Mouse (Mus musculus): Measurements from ENCODE around the gene Dhx32.
A peak's percentile ranks its signal among the peaks of the same experiment; 100 is the strongest.

Gene Dhx32

DNA sequence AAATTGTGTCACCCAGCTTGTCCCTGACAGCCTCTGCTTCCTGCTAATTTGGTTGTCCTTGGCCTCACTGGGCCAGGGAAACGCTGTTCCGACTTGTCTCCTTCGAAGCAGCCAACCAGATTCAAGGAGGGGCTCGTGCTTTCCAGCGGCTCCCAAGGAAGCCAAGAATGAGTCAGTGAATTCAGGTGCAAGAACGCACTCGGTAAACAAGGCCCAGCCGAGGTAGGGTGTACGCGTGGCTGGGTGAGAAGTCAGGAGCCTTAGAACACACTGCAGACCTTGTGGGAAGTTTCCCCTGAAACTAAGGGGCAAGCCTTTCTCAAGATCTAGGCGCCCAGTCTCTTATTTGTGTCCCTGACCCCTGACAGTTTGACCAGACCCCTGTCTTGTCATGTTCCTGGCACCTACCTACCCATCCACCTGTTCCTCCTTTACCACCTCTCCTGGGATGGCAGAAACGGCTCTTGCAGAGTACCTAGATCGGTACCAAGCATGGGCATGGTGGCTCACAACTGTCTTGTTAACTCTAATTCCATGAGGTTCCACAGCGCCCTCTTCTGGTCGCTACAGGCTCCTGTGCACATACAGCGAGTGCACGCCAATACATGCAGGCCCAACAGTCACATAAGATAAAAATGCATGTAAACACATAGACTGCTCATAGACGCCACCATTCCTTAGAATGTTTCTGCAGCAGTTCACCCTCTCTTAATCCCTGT, at the start of gene Dhx32:
Dhx32 (minus strand) TSS at position 10 of the 719 bp plus-strand sequence.
- DNase-seq = peak; percentile 84 to 85

DNA sequence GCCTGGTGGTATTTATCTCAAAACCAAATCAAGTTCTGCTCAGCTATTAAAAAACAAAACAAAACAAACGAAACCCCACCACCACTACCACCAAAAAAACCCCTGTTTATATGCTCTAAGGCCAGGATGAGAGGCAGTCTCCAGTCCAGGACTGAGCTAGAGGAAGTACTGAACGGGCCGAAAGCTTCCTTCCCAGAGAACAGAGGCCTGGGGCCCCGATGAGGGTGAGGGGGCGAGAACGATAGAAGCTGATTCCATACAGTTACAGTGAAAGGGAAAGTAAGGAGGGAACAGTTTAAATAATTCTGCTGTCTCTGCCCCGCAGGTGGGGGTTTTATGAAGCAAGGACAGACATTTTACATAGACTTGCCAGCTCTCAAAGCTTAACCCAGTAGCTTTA, 47.1 kb upstream of the Dhx32 start:
- no peak for DNase-seq

DNA sequence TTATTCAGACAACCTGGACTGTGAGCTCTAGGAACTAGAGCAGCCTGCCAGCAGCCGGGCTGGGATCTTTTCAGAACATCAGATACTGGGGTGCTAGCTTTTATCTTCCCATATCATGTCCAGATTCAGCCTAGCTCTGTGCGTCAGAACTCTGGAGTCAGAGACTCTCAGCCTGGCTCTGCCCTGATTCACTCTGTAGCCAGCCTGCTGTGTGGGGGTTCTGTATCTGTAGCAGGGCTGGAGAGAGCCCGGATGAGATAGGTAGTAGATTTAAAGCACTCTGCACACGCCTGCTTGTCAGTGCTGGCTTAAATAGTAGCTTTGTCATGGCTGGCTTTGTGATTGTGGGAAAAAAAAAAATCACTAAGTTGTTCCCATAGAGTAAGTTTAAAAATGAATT, 46.0 kb upstream of the Dhx32 start:
- no peak for DNase-seq

DNA sequence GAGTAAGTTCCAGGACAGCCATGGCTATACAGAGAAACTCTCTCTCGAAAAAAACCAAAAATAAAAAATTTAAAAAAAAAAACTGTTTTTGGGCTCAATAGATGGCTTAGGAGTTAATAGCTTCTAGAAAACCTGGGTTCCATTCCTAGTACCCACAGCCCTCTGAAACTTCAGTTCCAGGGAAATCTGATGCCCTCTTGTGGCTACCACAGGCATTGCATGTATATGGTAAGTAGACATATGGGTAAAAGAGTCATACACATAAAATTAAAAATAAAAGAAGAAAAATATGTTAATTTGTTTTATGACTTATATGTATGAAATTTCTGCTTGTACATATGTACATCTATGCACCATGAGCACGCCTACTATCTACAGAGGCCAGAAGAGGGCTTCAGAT, 42.1 kb upstream of the Dhx32 start:
- peak in 1 of 2 experiments; percentile 55 for DNase-seq

DNA sequence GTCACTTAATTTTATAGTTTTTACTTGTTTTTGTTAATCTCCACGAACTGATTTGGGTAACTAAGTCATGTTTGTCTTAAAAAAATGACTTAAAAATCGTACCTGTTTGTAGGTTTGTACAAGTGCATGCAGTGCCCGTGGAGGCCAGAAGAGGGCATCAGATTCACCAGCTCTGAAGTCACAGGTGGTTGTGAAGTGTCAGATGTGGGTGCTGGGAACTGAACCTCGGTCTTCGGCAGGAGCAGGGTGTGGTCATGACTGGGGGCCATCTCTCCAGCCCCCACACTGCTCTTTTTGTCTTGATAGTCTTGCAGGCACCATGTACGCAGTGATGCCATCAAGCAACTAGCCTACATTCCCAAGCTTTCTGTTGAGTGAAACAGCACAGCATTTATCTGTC, 41.2 kb upstream of the Dhx32 start:
- peak in 1 of 2 experiments; percentile 3 for DNase-seq

DNA sequence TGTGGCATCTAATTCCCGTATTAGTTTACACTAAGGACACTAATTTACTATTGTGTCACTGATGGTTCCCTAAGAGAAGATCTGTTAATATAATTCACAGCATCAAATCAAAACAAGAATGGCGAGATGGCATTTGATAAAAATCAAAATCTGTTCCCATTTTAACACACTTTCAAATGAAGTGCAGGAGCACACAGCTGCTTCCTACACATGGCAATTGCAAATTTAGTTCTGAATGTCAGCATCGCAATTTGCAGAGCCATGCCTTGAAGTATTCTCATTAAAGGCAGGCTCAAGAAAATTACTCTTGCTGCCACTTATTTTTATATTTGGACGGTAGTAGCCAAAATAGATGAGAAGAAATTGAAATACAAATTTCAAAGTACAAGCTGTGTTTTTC, 30.8 kb upstream of the Dhx32 start:
- DNase-seq = no peak

DNA sequence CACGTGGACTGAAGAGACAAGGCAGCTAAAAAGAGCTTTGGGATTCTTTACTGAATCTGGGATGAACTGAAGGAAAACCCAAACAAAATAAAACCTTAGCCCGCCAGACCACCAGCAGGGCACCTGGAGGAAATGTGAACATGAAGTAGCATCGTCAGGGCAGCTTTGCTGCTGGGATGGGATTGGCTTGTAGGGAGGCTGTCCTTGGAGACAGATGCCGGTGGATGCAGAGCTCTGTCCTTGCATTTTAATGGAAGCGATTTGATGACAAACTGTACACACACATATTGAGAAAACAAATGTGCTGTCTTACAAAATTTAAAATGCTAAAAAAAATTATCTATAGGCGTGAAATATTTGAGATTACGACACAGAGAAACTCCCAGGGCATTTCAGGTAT, 30.4 kb upstream of the Dhx32 start:
- DNase-seq = no peak

DNA sequence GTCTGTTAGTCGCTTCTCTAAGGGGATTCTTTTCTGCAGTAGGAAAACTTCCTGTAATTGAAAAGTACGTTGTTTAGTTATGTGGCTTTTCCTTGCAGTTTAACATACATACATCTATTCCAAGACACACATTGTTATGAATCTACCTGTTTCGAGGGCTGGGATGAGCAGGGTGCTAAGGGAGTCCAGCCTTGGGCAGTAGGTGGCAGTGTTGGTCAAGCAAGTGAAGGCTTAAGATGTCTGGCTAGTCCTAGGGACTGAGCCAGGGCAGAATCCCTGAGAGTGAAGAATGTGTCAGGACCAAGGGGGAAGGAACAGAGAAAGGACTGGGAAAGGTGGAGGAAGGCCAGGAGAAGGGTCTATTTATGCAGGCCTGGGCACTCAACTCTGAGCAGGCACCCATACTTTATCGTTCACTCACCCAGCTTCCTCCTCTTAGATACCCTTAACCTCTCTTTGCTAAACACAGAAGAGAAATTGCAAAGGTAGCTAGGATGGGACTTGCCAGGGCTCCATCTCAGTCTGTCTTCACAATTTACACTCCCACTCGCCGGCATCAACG, 23.2 kb upstream of the Dhx32 start:
- DNase-seq = peak; percentile 71 to 86

DNA sequence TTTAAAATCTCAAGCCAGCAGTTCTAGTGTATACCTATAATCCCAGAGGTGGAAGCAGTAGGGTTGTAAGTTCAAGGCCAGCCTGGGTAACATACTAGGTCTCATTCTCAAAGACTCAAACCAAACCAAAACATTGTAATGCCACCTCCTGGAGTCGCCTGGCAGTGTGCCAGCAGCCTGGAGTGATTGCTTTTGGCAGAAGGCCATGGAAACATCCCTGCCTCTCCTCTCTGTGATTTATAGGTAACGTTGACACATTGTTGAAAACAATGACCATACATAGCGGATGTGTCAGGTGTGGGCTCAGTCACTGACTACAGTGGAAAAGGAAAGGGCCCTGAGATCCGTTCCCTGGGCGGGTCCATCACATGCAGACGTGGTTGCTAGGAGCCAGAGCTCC, 19.3 kb upstream of the Dhx32 start:
- DNase-seq = peak; percentile 33 to 42

DNA sequence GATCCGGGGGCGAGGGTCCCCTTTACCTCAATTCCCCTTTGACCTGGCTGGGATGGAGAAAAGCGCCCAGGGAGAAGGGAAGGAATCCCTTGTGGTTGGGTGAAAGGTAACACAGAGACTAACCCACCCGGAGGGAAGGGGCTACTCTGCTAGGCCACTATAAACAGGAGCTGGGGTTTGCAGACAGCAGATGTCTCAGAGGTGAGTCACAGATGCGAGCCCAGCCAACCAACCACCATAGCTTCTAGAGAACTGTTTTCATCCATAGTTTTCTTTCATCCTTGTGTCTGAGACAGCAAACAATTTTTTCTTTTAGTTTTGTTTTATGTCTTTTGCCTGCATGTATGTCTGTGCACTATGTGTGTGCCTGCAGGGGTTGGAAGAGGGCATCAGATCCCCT, 17.4 kb upstream of the Dhx32 start:
- DNase-seq = no peak

DNA sequence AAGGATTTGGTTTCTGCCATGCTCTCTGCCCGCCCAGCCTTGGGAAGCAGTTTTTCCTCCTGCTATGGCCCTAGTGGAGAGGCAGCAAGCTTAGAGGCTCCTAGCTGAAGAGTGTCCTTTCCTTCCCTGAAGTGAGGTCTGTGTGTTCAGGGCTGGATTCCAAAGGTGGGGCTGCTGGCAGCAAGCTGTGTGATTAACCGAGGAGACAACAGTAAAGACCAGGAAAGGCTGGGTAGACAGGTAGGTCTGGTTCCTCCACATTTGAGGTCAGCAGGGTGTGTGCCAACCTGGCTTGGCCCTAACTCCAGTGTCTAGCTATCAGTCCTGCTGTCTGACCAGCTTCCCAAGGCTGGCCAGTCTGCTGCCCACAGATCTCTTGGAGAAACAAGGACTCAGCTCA, 12.2 kb upstream of the Dhx32 start:
- peak; percentile 21 to 58 for DNase-seq

DNA sequence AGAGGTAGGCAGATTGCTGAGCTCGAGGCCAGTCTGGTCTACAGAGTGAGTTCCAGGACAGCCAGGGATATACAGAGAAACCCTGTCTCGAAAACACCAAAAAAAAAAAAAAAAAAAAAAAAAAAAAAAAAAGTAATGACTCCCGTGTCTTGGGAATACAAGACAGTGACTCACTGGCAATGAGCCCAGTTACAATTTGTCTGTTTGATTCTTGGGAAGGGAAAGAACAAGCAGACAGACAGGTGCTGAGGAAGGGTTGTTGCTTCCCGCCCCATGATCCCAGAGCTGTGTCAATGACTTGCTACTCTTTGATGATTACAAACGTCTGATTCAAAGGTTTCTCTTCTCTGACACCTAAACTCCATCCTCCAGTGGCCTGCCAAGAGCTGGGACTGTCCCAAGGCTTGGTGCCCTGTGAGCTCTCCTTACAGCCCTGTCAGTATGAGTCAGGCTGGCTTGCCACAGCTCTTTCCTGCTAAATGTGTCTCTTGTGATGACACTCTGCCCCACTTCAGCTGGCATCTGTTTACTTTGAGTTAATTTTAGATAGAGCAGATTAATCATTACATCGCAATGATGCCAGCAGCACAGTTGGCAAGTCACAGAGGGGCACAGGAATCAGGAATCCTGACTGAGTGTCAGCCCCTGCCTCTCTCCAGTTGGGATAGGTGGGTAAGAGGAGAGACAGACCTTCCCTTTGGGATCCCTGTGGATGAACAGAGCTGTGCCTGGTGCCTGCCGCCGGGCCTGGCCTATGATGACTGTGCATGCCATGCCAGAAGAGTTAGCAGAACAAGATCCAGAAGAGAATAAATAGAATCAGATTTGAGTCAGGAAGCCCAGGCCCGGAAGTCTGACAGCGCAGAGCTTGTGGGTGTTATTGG, 11.0 kb upstream of the Dhx32 start:
- DNase-seq = peak; percentile 71 to 88

DNA sequence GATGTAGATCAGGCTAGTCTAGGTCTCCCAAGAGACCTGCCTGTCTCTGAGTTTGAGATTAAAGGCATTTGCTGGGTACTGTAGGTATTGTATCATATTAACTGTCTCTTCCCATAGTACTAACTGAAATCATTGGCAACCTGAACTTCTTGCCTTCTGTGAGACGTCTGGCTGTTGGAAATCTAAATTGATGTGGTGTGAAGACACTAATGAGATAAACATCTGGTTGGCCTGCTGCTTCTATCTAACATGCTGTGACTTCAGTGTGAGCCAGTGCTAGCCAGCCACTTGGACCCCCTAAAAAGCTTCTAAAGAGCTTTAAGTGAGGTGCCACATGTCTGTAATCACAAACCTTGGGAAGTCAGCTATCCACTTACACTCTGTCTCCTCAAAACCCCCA, 10.2 kb upstream of the Dhx32 start:
- DNase-seq = no peak

DNA sequence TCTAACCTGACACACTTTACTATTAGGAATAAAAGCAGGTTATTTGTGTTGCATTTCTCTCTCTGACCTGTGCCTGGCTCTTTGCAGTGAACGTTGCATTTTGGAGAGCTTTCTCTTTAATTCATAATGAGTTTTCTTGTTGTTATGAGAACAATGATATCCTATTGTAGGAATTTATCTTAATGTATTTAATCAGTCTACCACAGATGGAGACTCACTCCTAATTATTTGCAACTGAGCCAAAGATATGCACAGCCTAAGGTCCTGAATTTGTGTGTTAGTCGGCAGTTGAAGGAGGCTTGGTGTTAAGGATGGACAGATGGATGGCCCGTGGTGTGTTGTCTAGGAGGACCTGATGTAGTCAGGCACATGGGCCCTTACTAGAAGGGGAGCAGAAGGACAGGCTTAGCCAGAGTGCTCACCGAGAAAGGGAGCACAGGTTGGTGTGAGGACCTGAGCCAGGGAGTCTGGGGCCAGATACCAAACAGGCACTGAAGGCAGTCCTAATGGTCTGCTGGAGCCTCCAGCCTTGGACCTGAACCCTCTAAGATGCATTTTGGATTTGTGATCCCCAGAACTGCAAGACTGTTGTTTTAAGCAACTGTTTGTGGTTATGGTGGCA, 8.2 kb upstream of the Dhx32 start:
- DNase-seq = no peak

DNA sequence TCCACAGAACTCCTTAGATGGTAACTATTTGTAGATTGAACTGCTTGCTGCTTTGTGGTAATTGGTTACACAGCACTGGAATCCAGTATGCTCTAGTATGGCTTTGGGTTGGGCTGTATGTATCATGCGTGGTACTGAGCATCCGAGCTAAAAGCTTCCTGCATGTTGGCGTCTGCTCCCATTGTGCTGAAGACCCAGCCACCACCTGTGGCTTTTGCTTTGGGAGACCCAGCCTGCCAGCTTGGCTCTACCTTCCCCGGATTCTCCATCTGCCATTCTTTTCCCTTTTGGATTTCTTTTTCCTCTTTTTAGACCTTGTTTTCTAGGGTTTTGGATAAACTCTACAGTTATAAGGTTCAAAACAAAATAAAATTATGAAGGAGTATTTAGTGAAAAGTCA, 7.6 kb upstream of the Dhx32 start:
- DNase-seq = no peak

DNA sequence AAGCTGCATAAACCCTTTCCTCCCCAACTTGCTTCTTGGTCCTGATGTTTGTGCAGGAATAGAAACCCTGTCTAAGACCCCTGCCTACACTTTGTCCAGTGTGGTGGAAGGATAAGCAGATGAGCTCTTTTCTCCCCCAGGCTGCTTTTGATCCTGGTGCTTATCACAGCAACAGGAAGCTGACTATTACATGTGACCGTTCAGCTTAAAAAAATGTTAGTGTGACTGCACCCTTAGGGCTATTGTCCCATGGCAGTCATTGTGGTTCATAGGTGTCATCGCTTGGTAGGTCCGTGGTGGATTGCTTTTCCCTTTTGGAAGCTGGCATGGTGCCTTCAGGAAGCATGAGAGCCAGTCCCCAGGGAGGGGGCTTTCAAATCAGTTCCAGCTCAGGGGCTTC, 5.6 kb upstream of the Dhx32 start:
- DNase-seq = no peak

DNA sequence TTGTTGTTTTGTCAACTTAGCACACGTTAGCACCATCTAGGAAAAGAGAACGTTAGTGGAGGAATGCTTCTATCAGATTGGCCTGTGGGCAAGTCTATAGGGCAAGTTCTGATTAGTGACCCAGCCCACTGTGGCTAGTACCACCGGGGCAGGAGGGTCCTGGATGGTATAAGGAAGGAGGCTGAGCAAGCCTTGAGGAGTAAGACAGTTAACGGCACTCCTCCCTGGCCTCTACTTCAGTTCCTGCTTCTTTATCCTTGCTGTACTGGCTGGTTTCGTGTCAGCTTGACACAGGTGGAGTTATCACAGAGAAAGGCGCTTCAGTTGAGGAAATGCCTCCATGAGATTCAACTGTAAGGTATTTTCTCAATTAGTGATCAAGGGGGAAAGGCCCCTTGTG, 5.0 kb upstream of the Dhx32 start:
- DNase-seq = no peak

DNA sequence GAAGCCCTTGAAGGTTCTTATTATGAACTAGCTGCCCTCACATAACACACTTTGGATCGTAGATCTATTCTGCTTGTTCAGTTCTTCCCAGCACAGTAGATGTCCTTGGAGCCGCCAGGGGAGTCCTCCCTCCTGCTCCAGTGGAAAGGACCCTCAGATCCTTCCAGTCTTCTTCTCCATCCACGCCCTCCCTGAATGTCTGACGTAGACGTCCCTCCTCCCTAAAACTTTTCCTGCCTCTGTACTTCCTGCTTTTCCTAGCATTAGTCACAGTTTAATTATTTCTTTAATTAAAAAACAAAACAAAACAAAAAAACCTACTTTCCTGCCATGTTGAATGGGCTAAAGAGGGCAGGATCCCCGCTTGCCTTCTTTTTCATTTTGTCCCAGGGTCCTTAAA, 535 bp downstream of the Dhx32 start:
- no peak for DNase-seq

DNA sequence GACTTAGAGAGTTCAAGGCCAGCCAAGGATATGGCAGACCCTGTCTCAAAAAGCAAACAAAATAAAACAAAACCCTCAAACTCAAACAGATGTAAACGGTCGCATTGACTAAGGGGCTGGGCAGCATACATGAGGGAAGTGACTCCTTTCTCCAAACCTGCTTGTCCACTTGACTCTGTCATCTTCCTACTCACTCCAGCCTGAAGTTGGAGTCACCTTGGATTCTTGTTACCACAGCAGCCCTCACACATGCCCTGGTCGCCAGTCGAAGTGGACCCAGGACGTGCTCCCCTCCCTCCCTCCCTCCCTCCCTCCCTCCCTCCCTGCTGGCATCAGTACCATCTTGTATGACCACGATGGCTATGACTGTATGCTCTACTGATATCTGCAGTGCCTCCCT, 943 bp downstream of the Dhx32 start:
- no peak for DNase-seq

DNA sequence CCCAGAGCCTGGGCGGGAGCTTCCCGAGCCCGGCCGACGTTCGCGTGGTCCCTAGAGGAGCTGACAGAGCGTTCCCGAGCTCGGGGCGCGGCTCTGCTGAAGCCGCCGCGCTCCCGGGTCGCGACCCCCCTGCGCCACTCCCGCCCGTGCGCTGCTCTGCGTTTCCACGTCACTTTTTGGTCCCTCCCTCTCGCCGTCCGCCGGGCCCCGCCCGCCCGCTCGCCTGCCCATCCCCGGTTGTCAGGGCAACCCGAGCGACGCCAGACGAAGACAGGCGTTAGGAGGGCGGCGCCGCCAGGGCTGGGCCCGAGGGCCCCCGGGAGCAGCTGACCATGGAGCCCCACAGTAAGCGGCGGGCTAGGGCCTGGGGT, 5.9 kb downstream of the Dhx32 start, which contains the start of gene Fank1:
Fank1 (plus strand) TSS at position 236 of the 371 bp plus-strand sequence.
- peak; percentile 90 to 94 for DNase-seq

DNA sequence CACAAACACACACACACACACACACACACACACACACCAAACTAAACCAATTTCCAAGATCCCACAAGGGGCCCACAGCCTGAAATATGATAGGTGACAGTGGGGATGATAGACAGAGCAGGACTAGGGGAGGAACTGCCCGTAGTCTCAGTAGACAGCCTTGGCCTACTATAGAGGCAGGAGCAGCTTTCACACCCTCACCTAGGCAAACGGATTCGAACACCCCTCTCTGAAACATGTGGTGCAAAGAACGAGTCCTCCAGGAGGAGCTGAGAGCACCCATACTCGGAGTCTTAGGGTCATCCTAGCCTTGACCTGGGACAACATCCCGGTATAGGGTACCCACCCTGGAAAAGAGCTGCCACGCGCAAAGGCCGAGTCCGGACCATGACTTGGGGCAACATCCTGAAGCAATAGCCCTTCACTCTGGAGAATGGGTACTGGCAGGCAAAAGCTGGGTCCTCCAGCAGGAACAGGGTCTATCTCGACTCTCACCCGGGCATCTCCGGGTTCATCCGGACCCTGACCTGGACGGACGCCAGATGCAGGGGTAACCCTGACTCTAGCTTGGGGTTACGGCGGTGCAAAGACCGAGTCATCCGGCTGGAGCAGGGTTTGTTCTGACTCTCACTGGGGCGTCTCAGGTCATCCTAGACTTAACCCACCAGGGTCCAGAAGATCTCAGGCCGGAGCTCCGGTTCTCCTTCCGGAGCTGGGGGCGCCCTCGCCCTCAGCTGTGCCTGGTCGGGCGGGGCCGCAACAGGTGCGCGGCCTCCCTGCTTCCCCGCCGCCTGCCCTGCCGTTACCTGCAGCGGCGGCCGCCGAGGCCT, 6.5 kb downstream of the Dhx32 start:
- peak; percentile 58 to 81 for DNase-seq

DNA sequence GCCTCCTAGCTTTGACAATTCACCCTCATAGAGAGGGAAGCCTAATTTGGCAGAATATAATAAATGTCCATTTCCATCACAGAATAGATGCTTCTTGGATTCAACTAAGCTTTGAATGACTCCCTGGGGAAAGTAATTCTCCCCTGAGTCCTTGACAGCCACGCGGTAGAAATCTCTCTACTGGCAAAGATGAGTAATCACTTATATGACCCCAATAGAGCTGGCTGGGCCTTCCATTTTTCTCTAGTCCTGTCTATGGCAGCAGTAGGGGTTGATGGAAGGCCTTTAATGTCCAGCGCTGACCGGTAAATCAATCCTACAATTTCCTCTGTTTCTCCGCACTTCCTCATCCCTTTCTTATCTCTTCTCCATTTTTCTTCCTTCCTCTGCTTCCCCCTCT, 7.3 kb downstream of the Dhx32 start:
- DNase-seq = no peak

DNA sequence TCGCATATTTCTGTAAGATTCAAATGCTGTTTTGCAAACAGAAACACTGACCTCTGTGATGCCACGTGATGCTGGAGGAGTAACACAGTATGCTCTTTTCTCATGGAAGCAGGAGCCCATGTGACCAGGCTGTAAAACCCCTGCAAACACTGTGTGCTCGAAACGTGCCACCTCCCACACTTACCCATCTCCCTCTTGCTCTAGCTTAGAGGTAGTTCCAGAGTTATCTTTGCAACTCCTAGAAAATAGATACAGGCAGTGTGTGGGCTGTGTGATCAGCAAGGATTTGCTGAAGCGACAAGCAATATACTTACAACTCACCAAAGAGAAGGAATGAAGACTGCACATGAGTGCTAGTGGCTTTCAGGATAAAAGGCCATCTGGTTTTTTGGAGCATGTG, 14.0 kb downstream of the Dhx32 start:
- no peak for DNase-seq
